Mouse (Mus musculus): ENCODE data around the gene Pard3b. TPM values are rescaled to one million over a fixed set of nuclear protein-coding genes. Genes with fewer than 3 reads are reported as not detected.

Gene Pard3b
- polyA plus RNA-seq, 1 experiment from 2014 or later, result 12.5 TPM

GRCm38 (mm10) chr1:62682456-62683385, 1044.1 kb downstream of the Pard3b start:
- H3K36me3 ChIP-seq, result no peaks in the 10 kb centered on the region
- 0 out of 2 replicates have a peak overlapping the region, but pooled peaks have one; percentile 6 for H3K9ac ChIP-seq
- H3K4me2 ChIP-seq, result peak overlapping the region; percentile 29
- no peaks in the 10 kb centered on the region for H3K27me3 ChIP-seq
- H3K4me1 ChIP-seq (replicated peaks), result peaks cover 20% of the 10 kb centered on the region
- H3K4me3 ChIP-seq, result no peak overlapping the region
- H3K27ac ChIP-seq (replicated peaks), result peak overlapping the region; percentile 49
- H3K9me3 ChIP-seq, result no peaks in the 10 kb centered on the region
- peak; percentile 79 for ATAC-seq (ENCODE audit: low read depth)
- WGBS, result 28% methylated on average over 21 of the region's 21 CpGs

GRCm38 (mm10) chr1:62683498-62683897, 1044.9 kb downstream of the Pard3b start:
- Histone ChIP-seq H3K27me3 (no peaks in the 10 kb centered on the region), H3K4me2 (no peak overlapping the region), H3K9me3 (no peaks in the 10 kb centered on the region), H3K36me3 (no peaks in the 10 kb centered on the region), H3K4me1 (replicated peaks) (peaks cover 20% of the 10 kb centered on the region), H3K9ac (no peak overlapping the region), H3K27ac (replicated peaks) (peak overlapping the region; percentile 49; the same call in 1 of the 2 replicates), H3K4me3 (no peak overlapping the region)
- ATAC-seq (ENCODE audit: low read depth), result peak; percentile 67
- 50% methylated on average over 2 of the region's 2 CpGs for WGBS

- Histone ChIP-seq H3K4me3 (no peak overlapping the region), H3K36me3 (no peaks in the 10 kb centered on the region), H3K27ac (replicated peaks) (no peak overlapping the region), H3K9ac (no peak overlapping the region), H3K27me3 (no peaks in the 10 kb centered on the region), H3K4me1 (replicated peaks) (peaks cover 14% of the 10 kb centered on the region), H3K9me3 (no peaks in the 10 kb centered on the region), H3K4me2 (no peak overlapping the region)
- no peak for ATAC-seq (ENCODE audit: low read depth)
- WGBS, result 83% methylated on average over 8 of the region's 8 CpGs
Measured at GRCm38 (mm10) chr1:62687511-62687910, 1048.9 kb downstream of the Pard3b start.

- Histone ChIP-seq H3K27ac (replicated peaks) (no peak overlapping the region), H3K36me3 (no peaks in the 10 kb centered on the region), H3K9ac (no peak overlapping the region), H3K4me3 (no peak overlapping the region), H3K4me2 (no peak overlapping the region), H3K27me3 (peaks cover 4% of the 10 kb centered on the region; the same call in 1 of the 2 replicates), H3K9me3 (no peaks in the 10 kb centered on the region), H3K4me1 (replicated peaks) (peaks cover 2% of the 10 kb centered on the region)
- WGBS, result 87% methylated on average over 6 of the region's 6 CpGs
- no peak for ATAC-seq (ENCODE audit: low read depth)
Measured at GRCm38 (mm10) chr1:62691175-62691574, 1052.6 kb downstream of the Pard3b start.

Data from neural tube, embryonic 13.5 days (tissue).